Mouse (Mus musculus): ENCODE results near the gene Tex19.1.

GRCm38 (mm10) chr11:121145865-121146264 lies at the start of gene Tex19.1:
- no peak for TF ChIP-seq POLR2A (IDR thresholded peaks at IDR 0.05; ENCODE audit: control insufficient read depth in 1 of 2, insufficient read depth in 1 of 2, low read depth in 1 of 2, low read length in 2 of 2, poor library complexity in 1 of 2)
- no peak for TF ChIP-seq MXI1 (IDR thresholded peaks at IDR 0.05; ENCODE audit: low read depth, low read length)
- no peak for TF ChIP-seq USF1 (IDR thresholded peaks at IDR 0.05; ENCODE audit: low read depth, low read length)
- TF ChIP-seq POLR2AphosphoS2 (IDR thresholded peaks at IDR 0.05; ENCODE audit: low read length) = no peak
- TF ChIP-seq ELF1 (IDR thresholded peaks at IDR 0.05; ENCODE audit: low read depth, low read length) = no peak
- TF ChIP-seq RCOR1 (IDR thresholded peaks at IDR 0.05; ENCODE audit: low read depth, low read length) = no peak
- peak; percentile 10 to 34 (median 30); a peak in 4 of 6 replicates for TF ChIP-seq CTCF (IDR thresholded peaks at IDR 0.05 in 2 of 3, conservative IDR thresholded peaks at IDR 0.05 in 1 of 3; ENCODE audit: control insufficient read depth in 1 of 3, insufficient read depth in 1 of 3, low read depth in 2 of 3, low read length in 3 of 3, poor library complexity in 1 of 3, severe bottlenecking in 1 of 3)
- TF ChIP-seq SIN3A (IDR thresholded peaks at IDR 0.05; ENCODE audit: low read length) = no peak
- no peak for TF ChIP-seq NELFE (IDR thresholded peaks at IDR 0.05; ENCODE audit: low read depth, low read length)
- no peak for TF ChIP-seq ZNF384 (IDR thresholded peaks at IDR 0.05; ENCODE audit: low read depth, low read length)
- TF ChIP-seq BHLHE40 (IDR thresholded peaks at IDR 0.05; ENCODE audit: borderline replicate concordance, low read depth, low read length) = no peak
